Mouse (Mus musculus) midbrain, embryonic 14.5 days (tissue): ENCODE measurements around the gene Arid1b. TPM values are rescaled to one million over a fixed set of nuclear protein-coding genes. Genes with fewer than 3 reads are reported as not detected.
A peak's percentile ranks its signal among the peaks of the same experiment; 100 is the strongest.

ENCODE experiments used
- ATAC-seq: fragments of 200-750 bp; cut with Nextera tagmentation; 2 replicates; pipeline ENCODE4 v1.8.0; 2017; ENCODE audit warnings: moderate number of reproducible peaks, moderate library complexity; ENCODE audit not compliant: low FRiP score, low TSS enrichment
- DNase-seq: peaks from one replicate; pipeline ENCODE4 v3.0.0-alpha.2; 2015
- H3K27ac ChIP-seq: fragments of 300-500 bp; sonication (generic); replicated peaks from 2 replicates; pipeline ENCODE4 v1.5.1; 2014; ENCODE audit warnings: mild to moderate bottlenecking, low read depth, low read length, moderate library complexity
- H3K27me3 ChIP-seq: fragments of 300-500 bp; sonication (generic); 2 replicates; pipeline ENCODE4 v1.6.1; 2014; ENCODE audit warnings: low read length, control low read depth, mixed read lengths; ENCODE audit not compliant: control insufficient read depth, insufficient read depth
- H3K36me3 ChIP-seq: fragments of 300-500 bp; sonication (generic); 2 replicates; pipeline ENCODE4 v1.6.1; 2014; ENCODE audit warnings: low read length, control low read depth; ENCODE audit not compliant: control insufficient read depth, insufficient read depth
- H3K4me1 ChIP-seq: fragments of 300-500 bp; sonication (generic); 2 replicates; pipeline ENCODE4 v1.6.1; 2014; ENCODE audit warnings: mild to moderate bottlenecking, antibody characterized with exemption, low read length, control low read depth; ENCODE audit not compliant: control insufficient read depth, insufficient read depth
- H3K4me2 ChIP-seq: fragments of 300-500 bp; sonication (generic); 2 replicates; pipeline ENCODE4 v1.6.1; 2014; ENCODE audit warnings: mild to moderate bottlenecking, low read length, moderate library complexity
- H3K4me3 ChIP-seq: fragments of 300-500 bp; sonication (generic); replicated peaks from 2 replicates; pipeline ENCODE4 v1.5.1; 2014; ENCODE audit warnings: low read depth, low read length
- H3K9ac ChIP-seq: fragments of 300-500 bp; sonication (generic); replicated peaks from 2 replicates; pipeline ENCODE4 v1.6.1; 2014; ENCODE audit warnings: mild to moderate bottlenecking, low read length, moderate library complexity
- H3K9me3 ChIP-seq: fragments of 300-500 bp; sonication (generic); 2 replicates; pipeline ENCODE4 v1.6.1; 2016; ENCODE audit warnings: low read length, control low read depth, mixed read lengths; ENCODE audit not compliant: control insufficient read depth
- WGBS: fragments of 180-500 bp; shearing (Covaris S2); extraction: QIAGEN DNeasy Blood & Tissue Kit; methylation state at CpG from one replicate; pipeline ENCODE4 v1.1.7; 2014; 5-methylcytosine and 5-hydroxymethylcytosine counted together
- polyA plus RNA-seq: library from polyadenylated mRNA; unstranded; fragments of >200 nt; fragmentation: Nextera tagmentation; extraction: Ambion mirVana; gene quantifications from 2 replicates; pipeline ENCODE4 v1.2.1, GENCODE M21; 2014

Gene Arid1b
- polyA plus RNA-seq, 1 experiment from 2014 or later = 23.8 TPM

GRCm38 (mm10) chr17:5201859-5202598, 207.9 kb downstream of the Arid1b start:
- Histone ChIP-seq H3K9ac (no peak overlapping the region), H3K9me3 (no peaks in the 10 kb centered on the region), H3K36me3 (no peaks in the 10 kb centered on the region), H3K27ac (no peak overlapping the region), H3K4me3 (no peak overlapping the region), H3K27me3 (no peaks in the 10 kb centered on the region), H3K4me2 (no peak overlapping the region), H3K4me1 (peaks cover 11% of the 10 kb centered on the region; the same call in 1 of the 2 replicates)
- WGBS = 84% methylated on average over 6 of the region's 6 CpGs
- peak; percentile 81 for DNase-seq
- ATAC-seq = no peak

- no peaks in the 10 kb centered on the region for H3K9me3 ChIP-seq
- DNase-seq = no peak
- no peak overlapping the region for H3K9ac ChIP-seq
- H3K27me3 ChIP-seq = no peaks in the 10 kb centered on the region
- ATAC-seq = no peak
- 90% methylated on average over 5 of the region's 5 CpGs for WGBS
- H3K27ac ChIP-seq = no peak overlapping the region
- H3K4me2 ChIP-seq = no peak overlapping the region
- no peak overlapping the region for H3K4me3 ChIP-seq
- H3K36me3 ChIP-seq = no peaks in the 10 kb centered on the region
- peaks cover 11% of the 10 kb centered on the region; the same call in 1 of the 2 replicates for H3K4me1 ChIP-seq
Observed at GRCm38 (mm10) chr17:5202756-5203155, 208.6 kb downstream of the Arid1b start.

GRCm38 (mm10) chr17:5203346-5204102, 209.4 kb downstream of the Arid1b start:
- Histone ChIP-seq H3K4me2 (no peak overlapping the region), H3K27ac (0 out of 2 replicates have a peak overlapping the region, but pooled peaks have one; percentile 5), H3K36me3 (no peaks in the 10 kb centered on the region), H3K9ac (no peak overlapping the region), H3K4me1 (peaks cover 11% of the 10 kb centered on the region; the same call in 1 of the 2 replicates), H3K4me3 (no peak overlapping the region), H3K9me3 (no peaks in the 10 kb centered on the region), H3K27me3 (no peaks in the 10 kb centered on the region)
- no peak for ATAC-seq
- 87% methylated on average over 10 of the region's 10 CpGs for WGBS
- no peak for DNase-seq

DNA sequence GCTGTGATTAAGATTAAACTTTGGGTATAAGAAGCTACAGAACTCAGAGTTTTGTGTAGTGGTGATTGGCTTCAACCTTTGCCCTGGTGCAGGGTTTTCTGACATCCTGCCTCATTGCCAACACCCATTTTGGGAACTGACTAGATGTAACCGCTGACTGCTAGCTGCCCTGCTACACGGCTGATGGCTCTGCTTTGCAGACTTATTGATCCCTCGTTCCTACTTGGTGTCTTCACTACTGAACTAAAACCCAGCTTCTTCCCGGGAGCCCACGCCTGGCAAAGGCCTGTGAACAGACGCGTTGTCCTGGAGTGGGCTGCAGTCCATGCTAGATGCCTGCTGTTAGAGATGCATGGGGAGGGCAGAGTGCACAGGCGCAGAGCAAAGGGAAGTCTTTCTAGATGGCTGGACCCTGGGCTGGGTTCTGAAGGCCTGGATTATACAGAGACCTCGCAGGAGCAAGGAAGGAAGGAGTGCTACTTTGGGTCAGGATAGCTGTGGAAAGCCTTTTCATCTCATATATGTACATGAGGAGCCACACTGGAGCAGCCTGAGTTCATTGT, 210.1 kb downstream of the Arid1b start:
- no peaks in the 10 kb centered on the region for H3K27me3 ChIP-seq
- H3K9me3 ChIP-seq = no peaks in the 10 kb centered on the region
- 88% methylated on average over 9 of the region's 9 CpGs for WGBS
- H3K36me3 ChIP-seq = no peaks in the 10 kb centered on the region
- ATAC-seq = no peak
- H3K4me3 ChIP-seq = no peak overlapping the region
- H3K27ac ChIP-seq = no peak overlapping the region
- H3K9ac ChIP-seq = no peak overlapping the region
- DNase-seq = no peak
- peaks cover 11% of the 10 kb centered on the region; the same call in 1 of the 2 replicates for H3K4me1 ChIP-seq
- no peak overlapping the region for H3K4me2 ChIP-seq

- H3K4me2 ChIP-seq = no peak overlapping the region
- no peak for ATAC-seq
- no peak overlapping the region for H3K27ac ChIP-seq
- no peaks in the 10 kb centered on the region for H3K27me3 ChIP-seq
- peaks cover 11% of the 10 kb centered on the region for H3K4me1 ChIP-seq
- WGBS = 71% methylated on average over 7 of the region's 7 CpGs
- no peak overlapping the region for H3K9ac ChIP-seq
- H3K36me3 ChIP-seq = no peaks in the 10 kb centered on the region
- H3K4me3 ChIP-seq = no peak overlapping the region
- no peak for DNase-seq
- H3K9me3 ChIP-seq = no peaks in the 10 kb centered on the region
Observed at GRCm38 (mm10) chr17:5205163-5205581, 211.0 kb downstream of the Arid1b start.

DNA sequence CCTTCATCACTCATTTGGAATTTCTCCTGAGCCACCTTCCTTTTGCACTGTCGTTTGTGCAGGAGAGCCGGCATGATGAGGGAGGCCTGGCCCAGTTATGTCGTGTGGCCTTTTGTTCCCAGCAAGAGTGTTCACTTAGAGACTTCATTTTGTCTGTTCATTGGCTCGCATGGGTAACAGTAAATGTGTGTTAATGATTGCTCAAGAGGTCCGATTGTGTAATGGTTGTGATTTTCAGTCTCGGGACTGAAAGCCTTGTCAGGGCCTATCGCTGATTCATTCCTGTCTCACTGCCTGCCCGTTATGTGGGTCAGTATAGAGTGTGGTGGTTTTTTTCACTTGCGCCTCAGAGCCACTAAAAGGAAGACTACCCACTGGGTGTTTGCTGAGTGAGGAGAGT, 212.6 kb downstream of the Arid1b start:
- Histone ChIP-seq H3K4me2 (no peak overlapping the region), H3K4me1 (peaks cover 23% of the 10 kb centered on the region), H3K36me3 (no peaks in the 10 kb centered on the region), H3K27ac (no peak overlapping the region), H3K4me3 (no peak overlapping the region), H3K9ac (no peak overlapping the region), H3K9me3 (no peaks in the 10 kb centered on the region), H3K27me3 (no peaks in the 10 kb centered on the region)
- ATAC-seq (no peak), DNase-seq (no peak)
- WGBS = 80% methylated on average over 9 of the region's 9 CpGs

DNA sequence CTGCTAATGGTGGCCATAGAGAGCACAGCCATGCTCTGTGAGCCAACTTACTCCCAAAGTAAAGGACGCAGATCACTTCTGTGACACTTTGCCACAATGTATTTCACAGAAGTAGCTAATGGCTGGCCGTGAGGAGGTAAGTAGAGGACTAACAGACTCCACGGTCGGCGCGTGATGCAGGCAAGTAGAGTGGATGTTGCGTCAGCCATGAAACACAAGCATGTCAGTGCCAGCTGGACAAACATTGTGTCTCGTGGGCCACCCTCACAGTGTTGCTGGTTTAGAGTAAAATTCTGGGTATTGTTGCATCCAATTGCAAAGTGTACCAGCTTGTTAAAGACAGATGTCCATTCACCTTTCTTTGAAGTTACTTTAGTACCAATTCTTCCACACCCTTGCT, 213.7 kb downstream of the Arid1b start:
- 94% methylated on average over 8 of the region's 8 CpGs for WGBS

GRCm38 (mm10) chr17:5208362-5208761, 214.2 kb downstream of the Arid1b start:
- H3K4me1 ChIP-seq = peaks cover 34% of the 10 kb centered on the region
- DNase-seq (no peak), ATAC-seq (no peak)
- H3K27me3 ChIP-seq = no peaks in the 10 kb centered on the region
- H3K4me2 ChIP-seq = no peak overlapping the region
- no peaks in the 10 kb centered on the region for H3K36me3 ChIP-seq
- 39% methylated on average over 3 of the region's 3 CpGs for WGBS
- H3K27ac ChIP-seq = no peak overlapping the region
- no peak overlapping the region for H3K9ac ChIP-seq
- H3K4me3 ChIP-seq = no peak overlapping the region
- H3K9me3 ChIP-seq = no peaks in the 10 kb centered on the region

More for the DNA sequence above, 213.7 kb downstream of the Arid1b start:
- Histone ChIP-seq H3K9ac (no peak overlapping the region), H3K9me3 (no peaks in the 10 kb centered on the region), H3K4me1 (peaks cover 34% of the 10 kb centered on the region), H3K4me2 (no peak overlapping the region), H3K27ac (no peak overlapping the region), H3K4me3 (no peak overlapping the region), H3K27me3 (no peaks in the 10 kb centered on the region), H3K36me3 (no peaks in the 10 kb centered on the region)
- ATAC-seq (no peak), DNase-seq (no peak)
